Mouse (Mus musculus) right cerebral cortex, postnatal 25 days (tissue): ENCODE data around the gene Rps18.
"Not testable (repeated sequence)": the region's sequence is repeated elsewhere in the genome, so short reads cannot be mapped to it uniquely, and the experiment has no call there.

ENCODE experiments used
- DNase-seq: peaks from one replicate; pipeline ENCODE4 v3.0.0; 2022

The Rps18 gene

GRCm38 (mm10) chr17:33965846-33966550 lies 10.2 kb upstream of the Rps18 start:
- DNase-seq, result no peak

GRCm38 (mm10) chr17:33965082-33965845 lies 9.5 kb upstream of the Rps18 start:
- no peak for DNase-seq

- DNase-seq, result no peak
Measured at GRCm38 (mm10) chr17:33962876-33963275, 7.1 kb upstream of the Rps18 start.

GRCm38 (mm10) chr17:33959948-33960347 lies 4.1 kb upstream of the Rps18 start:
- no peak for DNase-seq

- no peak for DNase-seq
Measured at GRCm38 (mm10) chr17:33959135-33959534, 3.3 kb upstream of the Rps18 start.

GRCm38 (mm10) chr17:33958451-33958850 lies 2.6 kb upstream of the Rps18 start:
- DNase-seq, result no peak

- no peak for DNase-seq
Measured at GRCm38 (mm10) chr17:33957493-33957892, 1.7 kb upstream of the Rps18 start.

- no peak for DNase-seq
Measured at GRCm38 (mm10) chr17:33956336-33956735, 535 bp upstream of the Rps18 start.

GRCm38 (mm10) chr17:33954646-33955554 lies 901 bp downstream of the Rps18 start:
- peak; percentile 38 for DNase-seq

GRCm38 (mm10) chr17:33953961-33954565 lies 1.7 kb downstream of the Rps18 start:
- no peak for DNase-seq

GRCm38 (mm10) chr17:33953310-33953709 lies 2.5 kb downstream of the Rps18 start:
- DNase-seq, result no peak

GRCm38 (mm10) chr17:33952879-33953278 lies 2.9 kb downstream of the Rps18 start:
- no peak for DNase-seq

GRCm38 (mm10) chr17:33952015-33952414 lies 3.8 kb downstream of the Rps18 start:
- DNase-seq, result not testable (repeated sequence)

- peak; percentile 78 for DNase-seq
Measured at GRCm38 (mm10) chr17:33951021-33951946, 4.5 kb downstream of the Rps18 start, which contains the start of gene B3galt4. Gene B3galt4 (minus strand): TSS chr17:33951488.

- DNase-seq, result no peak
Measured at GRCm38 (mm10) chr17:33950131-33950625, 5.6 kb downstream of the Rps18 start.

GRCm38 (mm10) chr17:33948905-33949537 lies 6.8 kb downstream of the Rps18 start:
- DNase-seq, result no peak

GRCm38 (mm10) chr17:33948090-33948904 lies 7.5 kb downstream of the Rps18 start:
- no peak for DNase-seq

- no peak for DNase-seq
Measured at GRCm38 (mm10) chr17:33947430-33948089, 8.2 kb downstream of the Rps18 start.

- no peak for DNase-seq
Measured at GRCm38 (mm10) chr17:33943454-33943853, 12.3 kb downstream of the Rps18 start.
